Mouse (Mus musculus) limb, embryonic 14.5 days (tissue): ENCODE data around the gene Ptprt. TPM values are rescaled to one million over a fixed set of nuclear protein-coding genes. Genes with fewer than 3 reads are reported as not detected.

Source experiments
- ATAC-seq: fragments of 200-750 bp; cut with Nextera tagmentation; 2 replicates; pipeline ENCODE4 v1.8.0; 2017; ENCODE audit warnings: low read depth, moderate number of reproducible peaks, moderate TSS enrichment; ENCODE audit not compliant: low FRiP score
- DNase-seq: peaks from one replicate; pipeline ENCODE4 v3.0.0-alpha.2; 2015; ENCODE audit warnings: low spot score
- H3K27ac ChIP-seq: fragments of 300-500 bp; sonication (generic); replicated peaks from 2 replicates; pipeline ENCODE4 v1.5.1; 2014; ENCODE audit warnings: low read depth, mild to moderate bottlenecking, low read length, moderate library complexity, mixed read lengths
- H3K27me3 ChIP-seq: fragments of 300-500 bp; sonication (generic); 2 replicates; pipeline ENCODE4 v1.6.1; 2014; ENCODE audit warnings: low read length, mixed read lengths; ENCODE audit not compliant: control insufficient read depth, insufficient read depth
- H3K36me3 ChIP-seq: fragments of 300-500 bp; sonication (generic); 2 replicates; pipeline ENCODE4 v1.6.1; 2014; ENCODE audit warnings: mild to moderate bottlenecking, low read length, moderate library complexity, mixed read lengths; ENCODE audit not compliant: control insufficient read depth, insufficient read depth
- H3K4me1 ChIP-seq: fragments of 300-500 bp; sonication (generic); 2 replicates; pipeline ENCODE4 v1.6.1; 2014; ENCODE audit warnings: antibody characterized with exemption, low read length, mixed read lengths; ENCODE audit not compliant: control insufficient read depth, insufficient read depth
- H3K4me2 ChIP-seq: fragments of 300-500 bp; sonication (generic); replicated peaks from 2 replicates; pipeline ENCODE4 v1.6.1; 2014; ENCODE audit warnings: low read depth, mild to moderate bottlenecking, low read length, moderate library complexity; ENCODE audit not compliant: severe bottlenecking
- H3K4me3 ChIP-seq: fragments of 300-500 bp; sonication (generic); replicated peaks from 2 replicates; pipeline ENCODE4 v1.5.1; 2014; ENCODE audit warnings: low read length
- H3K9ac ChIP-seq: fragments of 300-500 bp; sonication (generic); 2 replicates; pipeline ENCODE4 v1.6.1; 2014; ENCODE audit warnings: mild to moderate bottlenecking, low read depth, low read length, moderate library complexity; ENCODE audit not compliant: severe bottlenecking
- H3K9me3 ChIP-seq: fragments of 300-500 bp; sonication (generic); 2 replicates; pipeline ENCODE4 v1.6.1; 2016; ENCODE audit warnings: low read length; ENCODE audit not compliant: control insufficient read depth
- POLR2A ChIP-seq: fragments of 200-500 bp; IDR thresholded peaks from 2 replicates; pipeline ENCODE4 v1.8.0; 2012; ENCODE audit warnings: inconsistent platforms, mild to moderate bottlenecking, moderate library complexity, borderline replicate concordance; ENCODE audit not compliant: insufficient read depth, insufficient read length; ENCODE audit errors: extremely low read depth
- WGBS: fragments of 180-500 bp; shearing (Covaris S2); extraction: QIAGEN DNeasy Blood & Tissue Kit; methylation state at CpG from one replicate; pipeline ENCODE4 v1.1.7; 2014; 5-methylcytosine and 5-hydroxymethylcytosine counted together
- polyA plus RNA-seq, 2 experiments: library from polyadenylated mRNA; depleted of rRNA in 1 of 2; stranded (reverse) in 1 of 2; unstranded in 1 of 2; fragments of >200 nt; fragmentation: Nextera tagmentation in 1 of 2; extraction: Ambion mirVana in 1 of 2; gene quantifications; 2 replicates each; pipeline versions ENCODE4 v1.2.1 to v1.2.3; 2012 to 2014

The Ptprt gene
- polyA plus RNA-seq, 2 experiments, result 2.2 to 3.1 TPM

DNA sequence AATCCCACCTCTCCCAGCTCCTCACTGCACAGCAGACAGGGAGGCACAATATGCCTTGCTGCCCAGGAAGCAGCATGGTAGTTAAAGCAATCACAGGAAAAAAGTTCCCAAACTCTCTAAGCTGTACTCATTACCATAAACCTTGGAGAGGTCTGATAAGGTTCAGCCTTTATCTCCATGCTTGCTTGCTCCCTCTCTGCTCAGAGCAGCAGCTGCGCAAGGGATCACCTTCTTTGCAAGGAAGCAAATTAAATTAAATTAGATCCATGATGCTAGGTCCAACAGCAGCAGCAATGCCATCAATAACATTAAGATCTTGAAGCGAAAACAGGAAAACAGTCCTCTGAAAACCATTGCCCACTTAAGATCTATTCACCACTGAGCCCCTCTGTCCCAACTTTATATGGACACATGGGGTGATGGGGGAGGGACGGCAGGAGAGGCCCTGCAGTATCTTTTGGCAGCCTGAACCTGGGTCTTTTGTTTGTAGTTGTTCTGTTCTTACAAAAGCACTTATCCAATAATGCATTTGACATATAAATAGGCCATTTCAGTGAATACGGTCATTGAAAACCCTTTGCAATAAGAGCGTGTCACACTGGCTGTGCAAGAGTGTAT is 328.8 kb downstream of the Ptprt start:
- DNase-seq, result no peak
- H3K4me1 ChIP-seq, result no peaks in the 10 kb centered on the region

GRCm38 (mm10) chr2:162329430-162329829 is 331.5 kb downstream of the Ptprt start:
- WGBS, result 80% methylated on average over 9 of the region's 9 CpGs

More for the DNA sequence above, 328.8 kb downstream of the Ptprt start:
- no peaks in the 10 kb centered on the region for H3K27me3 ChIP-seq
- no peaks in the 10 kb centered on the region for H3K9me3 ChIP-seq
- H3K27ac ChIP-seq, result no peak overlapping the region
- ATAC-seq, result no peak
- no peak overlapping the region for H3K9ac ChIP-seq
- no peaks in the 10 kb centered on the region for H3K36me3 ChIP-seq
- TF ChIP-seq POLR2A, result no peak
- no peak overlapping the region for H3K4me3 ChIP-seq
- no peak overlapping the region for H3K4me2 ChIP-seq
- WGBS, result 64% methylated on average over 5 of the region's 5 CpGs

GRCm38 (mm10) chr2:162322411-162322810 is 338.5 kb downstream of the Ptprt start:
- no peak for DNase-seq
- Histone ChIP-seq H3K4me2 (no peak overlapping the region), H3K9ac (no peak overlapping the region), H3K36me3 (no peaks in the 10 kb centered on the region), H3K27me3 (no peaks in the 10 kb centered on the region), H3K27ac (no peak overlapping the region), H3K9me3 (no peaks in the 10 kb centered on the region), H3K4me1 (no peaks in the 10 kb centered on the region), H3K4me3 (no peak overlapping the region)
- 69% methylated on average over 5 of the region's 5 CpGs for WGBS
- ATAC-seq, result no peak
- no peak for TF ChIP-seq POLR2A

More at GRCm38 (mm10) chr2:162329430-162329829, 331.5 kb downstream of the Ptprt start:
- Histone ChIP-seq H3K36me3 (no peaks in the 10 kb centered on the region), H3K27ac (no peak overlapping the region), H3K4me2 (no peak overlapping the region), H3K4me3 (no peak overlapping the region), H3K4me1 (no peaks in the 10 kb centered on the region), H3K9ac (no peak overlapping the region), H3K27me3 (no peaks in the 10 kb centered on the region), H3K9me3 (no peaks in the 10 kb centered on the region)
- no peak for TF ChIP-seq POLR2A
- DNase-seq (no peak), ATAC-seq (no peak)

DNA sequence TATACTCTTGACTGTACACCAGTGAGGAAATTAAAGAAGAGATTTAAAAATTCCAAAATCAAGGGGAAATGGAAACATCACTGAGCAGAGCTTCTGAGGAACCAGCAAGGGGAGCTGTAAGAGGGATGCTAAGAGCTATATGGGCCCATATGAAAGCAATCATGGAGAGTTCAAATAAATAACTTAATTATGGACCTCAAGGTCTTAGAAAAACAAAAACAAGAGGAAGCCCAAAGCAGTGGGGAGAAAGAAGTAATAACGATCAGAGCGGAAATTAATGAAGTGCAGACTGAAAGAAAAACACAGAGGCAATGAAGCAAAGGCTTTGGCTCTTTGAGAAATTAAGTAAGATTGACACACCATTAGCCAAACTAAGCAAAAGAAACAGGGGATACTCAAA is 353.0 kb downstream of the Ptprt start:
- Histone ChIP-seq H3K9me3 (no peaks in the 10 kb centered on the region), H3K36me3 (no peaks in the 10 kb centered on the region), H3K9ac (no peak overlapping the region), H3K4me2 (no peak overlapping the region), H3K4me1 (no peaks in the 10 kb centered on the region), H3K4me3 (no peak overlapping the region), H3K27ac (no peak overlapping the region), H3K27me3 (no peaks in the 10 kb centered on the region)
- TF ChIP-seq POLR2A, result no peak
- WGBS, result 23% methylated on average over 2 of the region's 2 CpGs
- DNase-seq (no peak), ATAC-seq (no peak)

DNA sequence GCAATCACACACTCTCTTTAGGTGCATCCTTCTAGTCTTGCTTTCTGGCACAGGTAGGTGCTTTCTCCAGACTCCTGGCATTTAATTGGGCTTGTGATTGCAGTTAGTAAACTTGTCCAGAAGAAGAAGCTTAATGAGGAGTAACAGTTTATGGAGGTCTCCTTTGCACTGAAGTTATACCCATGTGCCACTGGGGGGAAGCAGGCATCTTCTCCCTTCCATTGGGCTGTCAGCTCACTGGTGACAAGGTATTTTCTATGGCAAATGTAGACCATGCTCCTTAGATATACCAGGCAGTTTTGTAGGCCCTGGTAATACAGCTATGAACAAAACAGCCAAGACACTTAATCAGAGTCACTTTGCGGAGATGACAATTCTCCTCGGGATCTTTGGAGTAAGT is 366.9 kb downstream of the Ptprt start:
- peaks cover 8% of the 10 kb centered on the region; the same call in 1 of the 2 replicates for H3K9me3 ChIP-seq
- no peak overlapping the region for H3K27ac ChIP-seq
- H3K4me1 ChIP-seq, result no peaks in the 10 kb centered on the region
- no peaks in the 10 kb centered on the region for H3K27me3 ChIP-seq
- no peak overlapping the region for H3K4me3 ChIP-seq
- DNase-seq, result no peak
- ATAC-seq, result no peak
- no peak overlapping the region for H3K4me2 ChIP-seq
- no peak for TF ChIP-seq POLR2A
- H3K36me3 ChIP-seq, result no peaks in the 10 kb centered on the region
- 91% methylated on average over 2 of the region's 2 CpGs for WGBS
- H3K9ac ChIP-seq, result no peak overlapping the region
